Mouse (Mus musculus) cerebellum, adult 2 months (tissue): ENCODE measurements around the gene Psmd14.

Experiments used
- CTCF ChIP-seq: fragments of 200-500 bp; IDR thresholded peaks from 2 replicates; pipeline ENCODE4 v1.5.1; 2011; ENCODE audit warnings: low read depth, mild to moderate bottlenecking, control low read depth, low read length, moderate library complexity, borderline replicate concordance; ENCODE audit not compliant: insufficient read depth
- POLR2A ChIP-seq: fragments of 200-500 bp; IDR thresholded peaks from 2 replicates; pipeline ENCODE4 v1.6.1; 2011; ENCODE audit warnings: low read length, control low read depth, borderline replicate concordance; ENCODE audit not compliant: insufficient read depth

GRCm38 (mm10) chr2:61765526-61765925 lies 54.0 kb downstream of the Psmd14 start:
- TF ChIP-seq CTCF (no peak), POLR2A (no peak)
